Mouse (Mus musculus) megakaryocyte, embryonic 14.5 days (primary cell): ENCODE results near the gene Vmn2r8. TPM values are rescaled to one million over a fixed set of nuclear protein-coding genes. Genes with fewer than 3 reads are reported as not detected.
"Not testable (repeated sequence)": the region's sequence is repeated elsewhere in the genome, so short reads cannot be mapped to it uniquely, and the experiment has no call there.

Experiments used
- H3K27me3 ChIP-seq: replicated peaks from 2 replicates; pipeline ENCODE3; 2012; ENCODE audit warnings: inconsistent platforms
- H3K36me3 ChIP-seq: replicated peaks from 2 replicates; pipeline ENCODE3; 2012; ENCODE audit warnings: low read length, inconsistent platforms, mixed read lengths
- H3K4me1 ChIP-seq: 2 replicates; pipeline ENCODE4 v1.6.1; 2012; ENCODE audit warnings: inconsistent platforms
- H3K4me3 ChIP-seq: replicated peaks from 2 replicates; pipeline ENCODE3; 2012; ENCODE audit warnings: moderate library complexity, mild to moderate bottlenecking, inconsistent platforms
- H3K9me3 ChIP-seq: 2 replicates; pipeline ENCODE4 v1.6.1; 2012; ENCODE audit warnings: inconsistent platforms
- FLI1 ChIP-seq: IDR thresholded peaks from 2 replicates; pipeline ENCODE4 v1.6.1; 2012; ENCODE audit warnings: low read length, inconsistent platforms, mixed read lengths
- GATA1 ChIP-seq: IDR thresholded peaks from 3 replicates; pipeline ENCODE4 v1.6.1; 2012; ENCODE audit warnings: mixed read lengths, low read length, inconsistent platforms, borderline replicate concordance
- polyA plus RNA-seq: library from polyadenylated mRNA; stranded (reverse); fragments of >175 nt; gene quantifications from 2 replicates; pipeline ENCODE4 v1.2.3, GENCODE M21; 2012; ENCODE audit warnings: low replicate concordance; ENCODE audit not compliant: insufficient read depth

Vmn2r8 gene
- 0.01 and 0.27 TPM in 2 replicates for polyA plus RNA-seq

DNA sequence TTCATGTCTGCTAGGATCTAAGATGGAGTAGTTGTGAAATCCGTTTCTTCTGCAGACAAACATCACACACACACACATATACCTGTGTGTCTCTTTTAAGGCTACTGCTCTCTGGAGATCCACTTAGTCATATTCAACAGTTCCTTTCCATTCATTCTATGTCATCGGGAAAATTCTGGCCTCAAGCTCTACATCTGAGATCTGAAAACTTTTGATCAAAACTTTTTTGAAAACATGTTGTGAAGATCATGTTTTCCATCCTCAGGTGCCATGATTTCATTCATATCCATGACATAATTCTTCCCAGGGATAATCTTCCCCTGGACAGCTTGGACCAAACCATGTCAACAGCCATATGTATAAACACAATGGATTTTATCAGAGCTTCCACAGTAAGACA lies at the start of gene Vmn2r8:
Vmn2r8 (minus strand) TSS at position 101 of the 400 bp plus-strand sequence.
- H3K36me3 ChIP-seq, H3K4me1 ChIP-seq, H3K27me3 ChIP-seq, H3K4me3 ChIP-seq, H3K9me3 ChIP-seq: not testable (repeated sequence)

- H3K4me1 ChIP-seq, H3K36me3 ChIP-seq, H3K9me3 ChIP-seq, H3K27me3 ChIP-seq, H3K4me3 ChIP-seq: not testable (repeated sequence)
These were observed 43.9 kb upstream of the Vmn2r8 start, which contains the start of gene Vmn2r9 for GRCm38 (mm10) chr5:108852501-108852900. Gene Vmn2r9, minus strand, starts transcription at chr5:108852601.

DNA sequence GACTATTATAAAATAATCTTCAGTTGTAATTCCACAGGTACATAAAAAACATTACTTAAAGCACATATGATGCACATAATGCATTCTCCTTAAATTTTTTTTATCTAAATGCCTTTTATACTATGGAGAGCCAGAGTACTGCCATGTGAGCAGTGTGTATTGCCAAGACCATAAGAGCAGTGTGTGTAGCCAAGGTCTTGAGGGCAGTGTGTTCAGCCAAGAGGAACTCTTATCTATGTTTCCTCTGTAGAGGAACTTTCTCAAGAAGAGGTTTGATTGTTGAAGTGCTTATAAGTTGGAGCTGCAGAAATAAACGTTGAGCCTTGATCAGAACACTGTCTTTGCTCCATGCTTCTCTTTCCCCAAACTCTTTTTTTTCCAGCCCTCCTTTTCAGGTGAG lies 40.8 kb upstream of the Vmn2r8 start:
- H3K36me3 ChIP-seq = no peaks in the 10 kb centered on the region
- TF ChIP-seq FLI1 = no peak
- no peak for TF ChIP-seq GATA1
- H3K4me3 ChIP-seq = no peak overlapping the region
- H3K9me3 ChIP-seq = no peaks in the 10 kb centered on the region
- H3K4me1 ChIP-seq = no peaks in the 10 kb centered on the region
- H3K27me3 ChIP-seq = no peaks in the 10 kb centered on the region

GRCm38 (mm10) chr5:108836156-108836555 lies 27.5 kb upstream of the Vmn2r8 start:
- no peaks in the 10 kb centered on the region for H3K36me3 ChIP-seq
- TF ChIP-seq FLI1 (no peak), GATA1 (no peak)
- H3K4me3 ChIP-seq = no peak overlapping the region
- H3K9me3 ChIP-seq = no peaks in the 10 kb centered on the region
- no peaks in the 10 kb centered on the region for H3K4me1 ChIP-seq
- no peaks in the 10 kb centered on the region for H3K27me3 ChIP-seq

GRCm38 (mm10) chr5:108823276-108823675 lies 14.6 kb upstream of the Vmn2r8 start:
- Histone ChIP-seq H3K36me3 (no peaks in the 10 kb centered on the region), H3K9me3 (no peaks in the 10 kb centered on the region), H3K4me3 (no peak overlapping the region), H3K27me3 (no peaks in the 10 kb centered on the region), H3K4me1 (no peaks in the 10 kb centered on the region)
- TF ChIP-seq GATA1 (no peak), FLI1 (no peak)

DNA sequence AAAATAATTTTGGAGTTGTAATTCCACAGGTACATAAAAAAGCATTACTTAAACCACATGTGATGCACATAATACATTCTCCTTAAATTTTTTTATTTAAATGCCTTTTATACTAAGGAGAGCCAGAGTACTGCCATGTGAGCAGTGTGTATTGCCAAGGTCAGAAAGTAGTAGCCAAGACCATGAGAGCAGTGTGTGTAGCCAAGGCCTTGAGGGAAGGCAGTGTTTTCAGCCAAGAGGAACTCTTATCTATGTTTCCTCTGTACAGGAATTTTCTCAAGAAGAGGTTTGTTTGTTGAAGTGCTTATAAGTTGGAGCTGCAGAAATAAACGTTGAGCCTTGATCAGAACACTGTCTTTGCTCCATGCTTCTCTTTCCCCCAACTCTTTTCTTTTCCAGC lies 5.0 kb downstream of the Vmn2r8 start:
- no peaks in the 10 kb centered on the region for H3K36me3 ChIP-seq
- TF ChIP-seq FLI1 (no peak), GATA1 (no peak)
- H3K4me1 ChIP-seq = no peaks in the 10 kb centered on the region
- H3K4me3 ChIP-seq = no peak overlapping the region
- no peaks in the 10 kb centered on the region for H3K9me3 ChIP-seq
- H3K27me3 ChIP-seq = no peaks in the 10 kb centered on the region

DNA sequence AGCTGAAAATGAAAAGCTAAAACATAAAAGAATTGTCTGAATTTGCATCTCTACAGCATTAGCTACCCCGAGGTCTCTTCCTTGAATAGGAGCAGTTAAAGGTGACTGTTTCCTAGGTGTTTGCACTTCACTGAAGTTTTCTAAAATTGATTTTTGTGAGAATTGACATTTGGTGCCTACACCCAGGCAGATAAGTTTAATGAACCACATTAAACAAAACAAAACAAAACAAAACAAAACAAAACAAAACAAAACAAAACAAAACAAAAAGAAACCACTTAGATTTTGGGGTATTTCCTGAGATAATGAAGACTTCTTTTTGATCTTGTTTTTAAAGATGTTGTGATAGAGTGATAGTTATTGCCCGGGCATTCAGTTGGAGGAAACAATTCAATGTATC lies 13.4 kb downstream of the Vmn2r8 start, which contains the start of gene Tmed11:
Tmed11 (minus strand) TSS at position 101 of the 400 bp plus-strand sequence.
- not testable (repeated sequence) for H3K36me3 ChIP-seq

GRCm38 (mm10) chr5:108790385-108790784 lies 18.3 kb downstream of the Vmn2r8 start:
- not testable (repeated sequence) for H3K36me3 ChIP-seq, H3K4me1 ChIP-seq, H3K4me3 ChIP-seq, H3K27me3 ChIP-seq, H3K9me3 ChIP-seq

More for the DNA sequence above, 13.4 kb downstream of the Vmn2r8 start, which contains the start of gene Tmed11:
- H3K4me1 ChIP-seq, H3K4me3 ChIP-seq, H3K27me3 ChIP-seq, H3K9me3 ChIP-seq: not testable (repeated sequence)

GRCm38 (mm10) chr5:108774630-108775306 lies 33.9 kb downstream of the Vmn2r8 start, which contains the start of gene Rnf212:
Gene Rnf212, minus strand, starts transcription at chr5:108774982.
- Histone ChIP-seq H3K27me3 (peaks cover 6% of the 10 kb centered on the region), H3K4me1 (no peaks in the 10 kb centered on the region), H3K36me3 (no peaks in the 10 kb centered on the region), H3K4me3 (no peak within 1 kb of the TSS), H3K9me3 (peaks cover 6% of the 10 kb centered on the region; the same call in 1 of the 2 replicates)
- TF ChIP-seq FLI1 (no peak), GATA1 (no peak)

DNA sequence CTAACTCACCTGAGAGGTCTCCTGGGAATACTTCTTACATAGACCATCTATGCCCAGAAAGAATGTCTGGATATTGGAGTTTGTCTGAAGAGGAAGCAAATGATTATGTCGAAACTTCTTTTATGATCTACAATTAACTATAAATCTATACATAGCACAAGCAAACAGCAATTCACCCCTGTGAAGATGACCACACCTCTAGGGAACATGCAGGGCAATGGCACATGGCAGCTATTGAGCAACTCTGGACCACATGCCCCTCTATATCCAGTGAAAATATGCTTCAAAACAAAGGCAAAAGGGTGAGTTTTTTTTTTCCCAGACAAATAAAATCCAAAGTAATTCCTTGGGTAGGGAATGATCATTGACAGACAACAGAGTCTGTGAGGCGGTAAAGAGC lies 48.6 kb downstream of the Vmn2r8 start:
- H3K36me3 ChIP-seq = no peaks in the 10 kb centered on the region
- H3K9me3 ChIP-seq = no peaks in the 10 kb centered on the region
- no peaks in the 10 kb centered on the region for H3K4me1 ChIP-seq
- TF ChIP-seq FLI1 = no peak
- no peak for TF ChIP-seq GATA1
- H3K4me3 ChIP-seq = no peak overlapping the region
- H3K27me3 ChIP-seq = no peaks in the 10 kb centered on the region

DNA sequence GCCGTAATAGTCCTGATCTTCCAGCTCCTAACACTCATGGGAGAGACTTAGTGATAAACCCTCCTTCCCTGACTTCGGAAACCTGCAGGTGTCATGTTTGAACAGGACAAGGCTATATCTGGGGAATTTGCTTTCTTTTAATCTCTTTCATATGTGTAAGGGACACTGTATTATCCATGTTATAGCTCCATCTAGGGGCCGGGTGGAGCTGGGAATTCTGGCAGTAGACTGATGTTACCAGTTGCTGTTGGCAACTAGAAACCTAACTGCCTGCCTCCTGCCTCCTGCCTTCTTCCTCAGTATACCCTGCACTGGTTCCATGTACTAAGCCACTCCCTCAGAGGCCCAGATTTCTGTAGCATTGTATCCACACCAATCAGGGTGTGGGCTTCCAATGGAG lies 50.3 kb downstream of the Vmn2r8 start:
- no peak for TF ChIP-seq FLI1
- no peak for TF ChIP-seq GATA1
- Histone ChIP-seq H3K4me1 (no peaks in the 10 kb centered on the region), H3K4me3 (no peak overlapping the region), H3K27me3 (peaks cover 3% of the 10 kb centered on the region), H3K9me3 (no peaks in the 10 kb centered on the region), H3K36me3 (no peaks in the 10 kb centered on the region)

- not testable (repeated sequence) for H3K27me3 ChIP-seq, H3K36me3 ChIP-seq, H3K4me1 ChIP-seq, H3K9me3 ChIP-seq, H3K4me3 ChIP-seq
These were observed 57.4 kb downstream of the Vmn2r8 start for GRCm38 (mm10) chr5:108751258-108751657.
